Mouse (Mus musculus) hindbrain, embryonic 15.5 days (tissue): ENCODE data around the gene Ctsw. TPM values are rescaled to one million over a fixed set of nuclear protein-coding genes. Genes with fewer than 3 reads are reported as not detected.

Source experiments
- ATAC-seq: fragments of 200-750 bp; cut with Nextera tagmentation; 2 replicates; pipeline ENCODE4 v1.8.0; 2017; ENCODE audit warnings: low read depth, moderate number of reproducible peaks, moderate TSS enrichment; ENCODE audit not compliant: low FRiP score
- H3K27ac ChIP-seq: fragments of 300-500 bp; sonication (generic); replicated peaks from 2 replicates; pipeline ENCODE4 v1.5.1; 2015; ENCODE audit warnings: mild to moderate bottlenecking, inconsistent platforms
- H3K27me3 ChIP-seq: fragments of 300-500 bp; sonication (generic); 2 replicates; pipeline ENCODE4 v1.6.1; 2015; ENCODE audit warnings: control low read depth, inconsistent platforms
- H3K36me3 ChIP-seq: fragments of 300-500 bp; sonication (generic); 2 replicates; pipeline ENCODE4 v1.6.1; 2015; ENCODE audit warnings: control low read depth, inconsistent platforms
- H3K4me1 ChIP-seq: fragments of 300-500 bp; sonication (generic); replicated peaks from 2 replicates; pipeline ENCODE4 v1.6.1; 2015; ENCODE audit warnings: control low read depth, inconsistent platforms
- H3K4me2 ChIP-seq: fragments of 300-500 bp; sonication (generic); 2 replicates; pipeline ENCODE4 v1.6.1; 2015; ENCODE audit warnings: moderate library complexity, mild to moderate bottlenecking, inconsistent platforms
- H3K4me3 ChIP-seq: fragments of 300-500 bp; sonication (generic); 2 replicates; pipeline ENCODE4 v1.5.1; 2015; ENCODE audit warnings: mild to moderate bottlenecking, inconsistent platforms
- H3K9ac ChIP-seq: fragments of 300-500 bp; sonication (generic); 2 replicates; pipeline ENCODE4 v1.6.1; 2015; ENCODE audit warnings: inconsistent platforms
- H3K9me3 ChIP-seq: fragments of 300-500 bp; sonication (generic); 2 replicates; pipeline ENCODE4 v1.6.1; 2016; ENCODE audit warnings: control low read depth, inconsistent platforms
- WGBS: fragments of 180-500 bp; shearing (Covaris S2); methylation state at CpG from one replicate; pipeline ENCODE4 v1.1.7; 2015; 5-methylcytosine and 5-hydroxymethylcytosine counted together
- polyA plus RNA-seq: library from polyadenylated mRNA; unstranded; fragments of >200 nt; fragmentation: Nextera tagmentation; extraction: Ambion mirVana; gene quantifications from 2 replicates; pipeline ENCODE4 v1.2.1, GENCODE M21; 2015

Gene Ctsw
- polyA plus RNA-seq, 1 experiment from 2014 or later: 4.3 TPM

DNA sequence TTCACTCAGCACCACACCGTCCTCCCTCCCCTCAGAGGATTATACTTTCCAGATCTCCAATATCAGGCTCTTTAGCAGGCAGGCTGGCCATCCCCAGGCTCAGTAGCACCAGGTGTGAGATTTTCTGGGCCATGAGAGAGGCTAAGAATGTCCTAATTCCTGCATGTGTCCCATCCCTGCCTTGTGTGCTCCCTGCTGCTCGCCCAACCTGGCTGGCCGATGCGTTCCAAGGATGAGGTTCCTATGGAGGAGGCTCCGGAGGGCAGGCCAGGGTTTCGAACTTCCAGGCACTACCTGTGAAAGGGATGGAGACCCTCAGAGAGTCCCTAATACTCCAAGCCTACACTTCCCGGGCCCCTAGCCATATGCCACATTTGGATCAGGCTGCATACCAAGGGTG lies 17.5 kb upstream of the Ctsw start:
- no peak overlapping the region for H3K4me2 ChIP-seq
- WGBS: 88% methylated on average over 7 of the region's 7 CpGs
- H3K27ac ChIP-seq: no peak overlapping the region
- no peak overlapping the region for H3K4me3 ChIP-seq
- H3K9ac ChIP-seq: no peak overlapping the region
- peaks cover 34% of the 10 kb centered on the region for H3K36me3 ChIP-seq
- peaks cover 38% of the 10 kb centered on the region for H3K4me1 ChIP-seq
- H3K27me3 ChIP-seq: no peaks in the 10 kb centered on the region
- ATAC-seq: no peak
- H3K9me3 ChIP-seq: no peaks in the 10 kb centered on the region

DNA sequence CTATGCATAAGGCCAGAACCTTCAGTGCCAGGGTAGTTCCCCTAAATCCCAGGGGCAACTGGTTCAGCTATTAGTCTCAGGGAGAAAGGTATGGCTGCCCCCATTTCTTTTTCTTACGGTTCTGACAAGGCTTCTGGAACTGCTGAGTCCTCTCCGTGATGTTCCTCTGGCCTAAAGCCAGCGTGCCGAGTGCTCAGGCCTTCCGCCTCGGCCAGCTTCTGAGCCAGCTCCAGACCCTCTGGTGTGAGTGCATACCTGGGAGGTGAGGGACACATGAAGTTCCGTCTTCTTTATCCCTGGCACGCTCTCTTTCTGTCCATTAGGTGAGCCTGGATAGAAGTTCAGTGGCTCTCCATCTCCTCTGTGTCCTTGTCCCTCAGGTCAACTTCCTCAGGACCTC lies 17.1 kb upstream of the Ctsw start:
- ATAC-seq: no peak
- Histone ChIP-seq H3K4me2 (no peak overlapping the region), H3K27ac (no peak overlapping the region), H3K4me1 (peaks cover 38% of the 10 kb centered on the region), H3K36me3 (peaks cover 36% of the 10 kb centered on the region), H3K27me3 (no peaks in the 10 kb centered on the region), H3K9me3 (no peaks in the 10 kb centered on the region), H3K4me3 (no peak overlapping the region), H3K9ac (no peak overlapping the region)
- WGBS: 92% methylated on average over 8 of the region's 8 CpGs

DNA sequence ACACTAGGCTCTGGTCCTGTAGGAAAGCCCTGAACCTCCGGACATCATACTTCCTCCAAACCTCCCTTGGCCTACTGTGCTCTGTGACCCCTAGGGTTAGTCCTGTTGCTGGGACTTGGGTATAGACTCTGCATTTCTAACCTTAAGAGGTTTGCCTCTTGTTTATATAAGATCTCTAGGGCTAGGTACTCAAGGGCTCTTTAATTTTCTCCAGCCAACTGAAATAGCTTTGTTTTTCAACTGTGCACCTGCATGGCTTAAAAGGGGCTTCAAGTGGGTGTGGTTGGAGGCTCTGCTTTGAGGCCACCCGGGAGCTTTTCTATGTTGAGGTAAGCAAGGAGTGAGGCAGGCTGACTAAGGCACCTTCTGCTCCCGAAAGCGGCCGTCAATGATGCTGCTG lies 16.2 kb upstream of the Ctsw start:
- Histone ChIP-seq H3K4me3 (no peak overlapping the region), H3K36me3 (peaks cover 36% of the 10 kb centered on the region), H3K9ac (no peak overlapping the region), H3K27me3 (no peaks in the 10 kb centered on the region), H3K9me3 (no peaks in the 10 kb centered on the region), H3K4me2 (no peak overlapping the region), H3K27ac (no peak overlapping the region), H3K4me1 (peaks cover 31% of the 10 kb centered on the region)
- no peak for ATAC-seq
- 92% methylated on average over 5 of the region's 5 CpGs for WGBS

DNA sequence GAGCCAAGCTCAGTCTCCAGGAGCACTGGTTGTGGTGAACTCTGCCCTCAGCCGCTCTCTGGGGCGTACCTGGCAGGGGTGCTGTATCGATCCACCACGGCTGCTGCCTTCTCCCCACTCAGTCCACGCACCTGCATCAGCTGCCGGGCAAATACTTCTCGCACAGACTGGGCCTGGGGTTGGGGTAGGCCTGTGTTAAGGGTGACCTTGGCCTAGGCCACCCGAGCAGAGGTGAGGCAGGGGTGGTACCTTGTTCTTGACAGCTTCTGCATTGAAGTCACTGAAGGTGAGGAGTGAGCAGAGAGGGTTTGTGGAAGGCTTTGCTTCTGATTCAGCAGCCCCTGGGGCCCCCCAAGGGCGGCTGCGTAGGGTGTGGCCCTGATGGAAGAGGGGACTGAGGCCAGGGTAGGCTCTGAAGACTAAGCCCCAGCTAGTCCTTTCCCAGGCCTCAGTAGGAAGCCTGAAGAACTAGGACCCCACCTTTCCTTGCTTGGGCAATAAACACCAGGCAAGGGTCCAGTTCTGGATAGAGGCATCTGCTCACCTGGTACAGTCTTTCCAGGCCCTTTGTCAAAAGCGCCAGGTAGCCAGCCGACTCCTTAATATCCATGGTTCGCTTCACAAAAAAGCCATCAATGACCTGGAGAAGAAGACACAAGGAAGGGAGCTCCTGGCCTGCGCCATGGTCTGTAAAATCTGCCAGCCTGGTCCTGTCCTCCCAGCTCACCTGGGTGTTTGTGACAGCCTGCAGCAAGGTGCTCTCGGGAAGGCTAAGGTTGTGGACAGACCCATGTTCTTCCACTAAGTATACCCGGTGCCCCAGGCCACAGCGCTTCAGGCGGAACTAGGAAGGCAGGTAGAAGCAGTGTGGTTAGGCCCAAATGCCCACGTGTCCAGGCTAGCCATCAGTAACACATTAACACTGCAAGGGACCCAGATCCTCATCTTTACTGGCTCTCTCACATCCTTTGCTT lies 15.4 kb upstream of the Ctsw start:
- Histone ChIP-seq H3K4me3 (no peak overlapping the region), H3K36me3 (peaks cover 36% of the 10 kb centered on the region), H3K4me2 (no peak overlapping the region), H3K9ac (no peak overlapping the region), H3K9me3 (no peaks in the 10 kb centered on the region), H3K27ac (no peak overlapping the region), H3K4me1 (peaks cover 23% of the 10 kb centered on the region), H3K27me3 (no peaks in the 10 kb centered on the region)
- 96% methylated on average over 19 of the region's 19 CpGs for WGBS
- ATAC-seq: no peak

DNA sequence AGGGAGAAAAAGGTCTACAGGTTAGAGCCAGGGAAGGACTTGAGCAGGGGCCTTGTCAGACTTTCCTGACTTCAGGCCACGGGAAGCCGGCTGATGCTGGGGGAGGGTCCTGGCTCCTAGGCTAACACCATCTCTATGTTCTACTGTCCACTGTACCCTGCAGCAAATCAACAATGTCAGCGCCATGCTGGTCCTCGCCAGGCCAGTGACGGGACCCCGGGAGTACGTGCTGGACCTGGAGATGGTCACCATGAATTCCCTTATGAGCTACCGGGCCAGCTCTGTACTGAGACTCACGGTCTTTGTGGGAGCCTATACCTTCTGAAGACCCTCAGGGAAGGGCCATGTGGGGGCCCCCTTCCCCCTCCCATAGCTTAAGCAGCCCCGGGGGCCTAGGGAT lies 13.1 kb upstream of the Ctsw start:
- no peak overlapping the region for H3K4me3 ChIP-seq
- H3K27ac ChIP-seq: no peak overlapping the region
- H3K36me3 ChIP-seq: peaks cover 36% of the 10 kb centered on the region

DNA sequence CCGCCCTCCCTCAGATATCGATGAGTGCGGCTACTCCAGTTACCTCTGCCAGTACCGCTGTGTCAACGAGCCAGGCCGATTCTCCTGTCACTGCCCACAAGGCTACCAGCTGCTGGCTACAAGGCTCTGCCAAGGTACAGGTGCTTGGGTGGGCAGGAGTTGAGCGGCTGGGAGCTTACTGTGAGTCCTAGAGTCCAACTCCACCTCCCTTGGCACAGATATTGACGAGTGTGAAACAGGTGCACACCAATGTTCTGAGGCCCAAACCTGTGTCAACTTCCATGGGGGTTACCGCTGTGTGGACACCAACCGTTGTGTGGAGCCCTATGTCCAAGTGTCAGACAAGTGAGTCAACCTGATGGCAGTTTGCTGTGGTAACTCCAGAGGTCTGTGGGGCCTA lies 11.7 kb upstream of the Ctsw start:
- peaks cover 30% of the 10 kb centered on the region for H3K36me3 ChIP-seq
- ATAC-seq: no peak

More for the DNA sequence above, 13.1 kb upstream of the Ctsw start:
- H3K9me3 ChIP-seq: no peaks in the 10 kb centered on the region
- no peak overlapping the region for H3K4me2 ChIP-seq
- WGBS: 92% methylated on average over 10 of the region's 10 CpGs
- H3K9ac ChIP-seq: no peak overlapping the region
- no peak for ATAC-seq
- H3K4me1 ChIP-seq: peaks cover 6% of the 10 kb centered on the region
- no peaks in the 10 kb centered on the region for H3K27me3 ChIP-seq

DNA sequence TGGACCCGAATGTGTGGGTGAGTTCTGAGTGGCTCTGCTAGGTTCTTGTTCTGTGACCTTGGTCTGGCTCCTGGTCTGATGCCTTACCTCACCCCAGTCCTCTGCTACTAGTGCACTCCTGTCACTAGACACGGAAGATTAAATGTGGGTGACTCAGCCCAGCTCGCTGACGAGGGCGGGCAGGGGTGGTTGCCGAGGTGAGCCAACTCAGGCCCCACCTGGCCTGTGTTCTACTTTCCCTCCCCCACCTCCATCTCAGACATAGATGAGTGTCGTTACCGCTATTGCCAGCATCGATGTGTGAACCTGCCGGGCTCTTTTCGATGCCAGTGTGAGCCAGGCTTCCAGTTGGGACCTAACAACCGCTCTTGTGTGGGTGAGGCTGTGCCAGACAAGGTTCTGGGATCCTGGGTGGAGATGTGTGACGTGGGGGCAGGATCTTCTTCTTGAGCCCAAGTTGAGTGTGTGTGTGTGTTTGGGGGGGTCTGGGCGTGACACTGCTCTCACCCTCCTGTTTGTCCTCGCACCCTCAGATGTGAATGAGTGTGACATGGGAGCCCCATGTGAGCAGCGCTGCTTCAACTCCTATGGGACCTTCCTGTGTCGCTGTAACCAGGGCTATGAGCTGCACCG lies 9.5 kb upstream of the Ctsw start:
- H3K9ac ChIP-seq: no peak overlapping the region
- H3K9me3 ChIP-seq: no peaks in the 10 kb centered on the region
- no peaks in the 10 kb centered on the region for H3K27me3 ChIP-seq
- H3K4me2 ChIP-seq: no peak overlapping the region
- H3K4me1 ChIP-seq: peaks cover 26% of the 10 kb centered on the region
- no peak for ATAC-seq
- H3K36me3 ChIP-seq: peaks cover 14% of the 10 kb centered on the region
- 90% methylated on average over 18 of the region's 18 CpGs for WGBS
- no peak overlapping the region for H3K4me3 ChIP-seq
- no peak overlapping the region for H3K27ac ChIP-seq

More for the DNA sequence above, 11.7 kb upstream of the Ctsw start:
- WGBS: 92% methylated on average over 10 of the region's 10 CpGs
- Histone ChIP-seq H3K4me2 (no peak overlapping the region), H3K27ac (no peak overlapping the region), H3K4me3 (no peak overlapping the region), H3K4me1 (peaks cover 11% of the 10 kb centered on the region), H3K9me3 (no peaks in the 10 kb centered on the region), H3K9ac (no peak overlapping the region), H3K27me3 (no peaks in the 10 kb centered on the region)

DNA sequence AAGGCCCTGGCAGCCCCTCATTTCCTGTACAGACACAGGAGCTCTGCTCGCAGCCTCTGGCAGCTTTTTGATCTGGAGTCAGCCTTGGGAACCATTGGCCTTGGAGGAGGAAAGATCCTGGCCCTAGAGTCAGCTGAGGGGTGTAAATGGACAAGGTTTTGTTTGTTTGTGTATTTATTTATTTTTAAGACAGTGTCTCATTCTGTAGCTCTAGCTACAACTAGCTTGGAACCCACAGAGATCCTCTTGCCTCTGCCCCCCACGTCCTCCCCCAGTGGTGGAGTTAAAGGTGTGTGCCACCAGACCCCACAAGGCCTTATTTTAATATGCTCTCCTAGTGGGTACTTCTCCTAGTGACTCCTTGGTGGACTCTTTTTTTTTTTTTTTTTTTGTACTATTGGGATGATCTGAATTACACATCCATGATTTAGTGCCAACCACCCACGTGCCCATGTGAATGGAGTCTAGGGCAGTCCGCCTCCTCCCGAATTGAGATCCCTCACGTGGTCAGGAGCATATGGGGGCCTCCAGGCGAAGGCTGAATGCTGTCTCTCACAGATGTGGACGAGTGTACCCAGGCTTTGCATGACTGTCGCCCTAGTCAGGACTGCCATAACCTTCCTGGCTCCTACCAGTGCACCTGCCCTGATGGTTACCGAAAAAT lies 8.8 kb upstream of the Ctsw start:
- Histone ChIP-seq H3K9ac (no peak overlapping the region), H3K9me3 (no peaks in the 10 kb centered on the region), H3K4me3 (no peak overlapping the region), H3K36me3 (peaks cover 8% of the 10 kb centered on the region; the same call in 1 of the 2 replicates), H3K27me3 (no peaks in the 10 kb centered on the region), H3K4me2 (no peak overlapping the region), H3K27ac (no peak overlapping the region), H3K4me1 (peaks cover 26% of the 10 kb centered on the region)
- ATAC-seq: no peak
- WGBS: 87% methylated on average over 10 of the region's 10 CpGs

DNA sequence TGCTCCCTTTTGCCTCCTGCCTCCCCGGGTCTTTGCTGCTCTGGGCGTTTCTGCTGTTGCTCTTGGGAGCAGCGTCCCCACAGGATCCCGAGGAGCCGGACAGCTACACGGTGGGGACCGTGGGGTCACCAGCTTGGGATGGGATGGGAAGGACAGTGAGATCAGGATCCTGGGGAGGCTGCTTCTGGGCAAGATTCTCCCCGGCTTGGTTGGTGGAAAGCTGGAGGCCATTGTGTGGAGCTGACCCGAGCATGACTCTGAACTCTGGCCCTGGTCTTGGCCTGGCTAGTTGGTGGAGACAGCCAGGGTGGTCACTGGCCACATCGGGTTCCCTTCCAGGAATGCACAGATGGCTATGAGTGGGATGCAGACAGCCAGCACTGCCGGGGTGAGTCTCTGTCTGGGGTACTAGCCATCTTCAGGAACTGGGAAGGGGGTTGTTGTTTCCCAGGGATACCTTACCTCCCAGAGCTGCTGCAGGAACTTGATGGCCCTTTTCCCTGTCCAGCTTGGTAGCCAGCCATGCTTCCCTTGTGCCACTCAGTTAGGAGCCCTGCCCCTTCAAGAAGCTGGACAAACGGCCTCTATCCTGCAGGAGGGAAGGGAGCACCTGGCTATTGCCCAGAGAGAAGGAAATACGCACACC lies 6.9 kb upstream of the Ctsw start:
- Histone ChIP-seq H3K4me1 (peaks cover 29% of the 10 kb centered on the region), H3K9me3 (no peaks in the 10 kb centered on the region), H3K27ac (peak overlapping the region; percentile 54), H3K4me2 (peak overlapping the region; percentile 99), H3K9ac (peak overlapping the region; percentile 67), H3K27me3 (no peaks in the 10 kb centered on the region), H3K4me3 (peak overlapping the region; percentile 58), H3K36me3 (no peaks in the 10 kb centered on the region)
- WGBS: 17% methylated on average over 13 of the region's 13 CpGs
- peak; percentile 13 for ATAC-seq

DNA sequence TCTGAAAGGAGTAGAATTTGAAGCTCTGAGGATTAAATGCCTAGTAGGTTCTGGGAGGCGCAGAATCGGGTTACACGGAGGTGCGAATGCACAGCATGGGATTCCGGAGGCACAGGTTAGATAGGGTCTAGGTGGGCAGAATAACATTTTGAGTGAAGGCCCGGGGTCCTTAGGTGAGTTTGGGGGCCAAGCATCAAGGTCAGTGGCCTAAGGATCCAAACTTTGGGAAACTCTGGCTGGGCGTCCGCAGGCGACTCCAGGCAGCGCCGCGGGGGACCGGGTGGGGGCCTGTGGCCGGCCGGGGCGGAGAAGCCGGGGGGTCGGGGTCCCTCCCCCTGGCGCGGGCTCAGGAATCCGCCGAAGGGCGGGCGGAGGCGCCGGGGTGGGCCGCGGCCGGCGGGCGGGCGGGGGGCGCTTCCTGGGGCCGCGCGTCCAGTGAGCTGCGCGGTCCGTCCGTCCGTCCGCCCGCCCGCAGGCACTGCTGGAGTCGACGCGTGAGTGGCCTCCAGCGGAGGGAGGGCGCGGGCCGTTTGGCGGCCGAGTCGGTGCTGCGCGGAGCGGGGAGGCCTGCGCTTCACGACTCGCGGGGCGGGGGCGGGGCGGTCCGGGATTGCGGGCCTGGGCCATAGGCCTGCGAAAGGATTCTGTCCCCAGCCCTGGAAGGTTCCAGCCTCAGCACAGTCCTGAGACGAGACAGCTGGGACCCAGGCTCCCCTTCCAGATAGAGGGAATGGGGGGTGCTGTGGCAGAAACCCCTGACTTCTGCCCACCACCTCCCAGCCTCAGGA lies 6.2 kb upstream of the Ctsw start:
- WGBS: 1% methylated on average over 57 of the region's 68 CpGs
- Histone ChIP-seq H3K4me3 (peak overlapping the region; percentile 58), H3K9ac (peak overlapping the region; percentile 67), H3K27ac (peak overlapping the region; percentile 54), H3K4me2 (peak overlapping the region; percentile 99), H3K36me3 (no peaks in the 10 kb centered on the region), H3K9me3 (no peaks in the 10 kb centered on the region), H3K4me1 (peaks cover 29% of the 10 kb centered on the region), H3K27me3 (no peaks in the 10 kb centered on the region)
- peak; percentile 78 for ATAC-seq

DNA sequence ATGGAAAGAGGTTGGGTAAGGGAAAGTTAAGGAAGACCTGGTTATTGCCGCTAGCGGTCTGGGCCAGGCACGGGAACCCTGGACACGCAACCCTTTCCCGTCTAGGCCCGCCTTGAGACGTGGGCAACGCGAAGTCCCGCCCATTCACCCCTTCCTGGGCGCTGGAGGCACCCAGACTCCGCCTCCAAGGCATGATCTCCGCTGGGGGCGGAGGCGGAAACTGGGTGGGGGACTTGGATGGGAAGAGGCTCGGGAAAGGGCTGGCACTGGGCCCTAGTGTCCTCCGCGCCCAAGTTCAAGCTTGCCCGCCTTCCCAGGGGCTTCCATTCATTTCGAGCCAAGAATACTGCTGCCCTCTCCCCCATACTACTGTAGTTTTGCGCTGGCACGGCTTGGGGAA lies 5.4 kb upstream of the Ctsw start, which contains the start of gene Efemp2:
Efemp2 (plus strand) TSS at position 235 of the 400 bp plus-strand sequence.
- H3K9ac ChIP-seq: peak within 1 kb of the TSS; percentile 67
- ATAC-seq: peak; percentile 69
- H3K27ac ChIP-seq: peak within 1 kb of the TSS; percentile 54
- peak within 1 kb of the TSS; percentile 99 for H3K4me2 ChIP-seq
- peak within 1 kb of the TSS; percentile 58 for H3K4me3 ChIP-seq
- 1% methylated on average over 22 of the region's 22 CpGs for WGBS
- H3K9me3 ChIP-seq: no peaks in the 10 kb centered on the region
- no peaks in the 10 kb centered on the region for H3K27me3 ChIP-seq
- H3K4me1 ChIP-seq: peaks cover 29% of the 10 kb centered on the region
- no peaks in the 10 kb centered on the region for H3K36me3 ChIP-seq
